Mouse (Mus musculus) liver, adult 2 months (tissue): ENCODE data around the gene Trim2. TPM values are rescaled to one million over a fixed set of nuclear protein-coding genes. Genes with fewer than 3 reads are reported as not detected.

Experiments used
- DNase-seq: peaks from one replicate; pipeline ENCODE4 v3.0.0-alpha.2; 2011; ENCODE audit warnings: low read depth, low spot score; ENCODE audit errors: extremely low read depth
- H3K27ac ChIP-seq: fragments of 200-500 bp; replicated peaks from 2 replicates; pipeline ENCODE4 v1.5.1; 2012; ENCODE audit warnings: low read depth, mild to moderate bottlenecking, control low read depth, inconsistent platforms, low read length; ENCODE audit not compliant: insufficient read depth
- H3K27me3 ChIP-seq: fragments of 200-500 bp; 2 replicates; pipeline ENCODE4 v1.6.1; 2012; ENCODE audit warnings: mild to moderate bottlenecking, moderate library complexity, low read length, inconsistent platforms; ENCODE audit not compliant: control insufficient read depth, insufficient read depth
- H3K36me3 ChIP-seq: fragments of 200-500 bp; 2 replicates; pipeline ENCODE4 v1.6.1; 2012; ENCODE audit warnings: low read length, inconsistent platforms; ENCODE audit not compliant: control insufficient read depth, insufficient read depth
- H3K4me1 ChIP-seq: fragments of 200-500 bp; 2 replicates; pipeline ENCODE4 v1.6.1; 2011; ENCODE audit warnings: low read length; ENCODE audit not compliant: control insufficient read depth, insufficient read depth
- H3K4me3 ChIP-seq: fragments of 200-500 bp; 2 replicates; pipeline ENCODE4 v1.5.1; 2011; ENCODE audit warnings: low read depth, mild to moderate bottlenecking, control low read depth, low read length, moderate library complexity; ENCODE audit not compliant: insufficient read depth
- H3K79me2 ChIP-seq: fragments of 200-500 bp; 2 replicates; pipeline ENCODE4 v1.6.1; 2012; ENCODE audit warnings: inconsistent platforms, mild to moderate bottlenecking, low read length, moderate library complexity; ENCODE audit not compliant: control insufficient read depth, insufficient read depth
- H3K9ac ChIP-seq: fragments of 200-500 bp; 2 replicates; pipeline ENCODE4 v1.6.1; 2012; ENCODE audit warnings: low read depth, mild to moderate bottlenecking, control low read depth, inconsistent platforms, low read length
- CTCF ChIP-seq: fragments of 200-500 bp; IDR thresholded peaks from 2 replicates; pipeline ENCODE4 v1.5.1; 2011; ENCODE audit warnings: low read depth, low read length, control low read depth
- POLR2A ChIP-seq: fragments of 200-500 bp; IDR thresholded peaks from 2 replicates; pipeline ENCODE4 v1.6.1; 2011; ENCODE audit warnings: low read length, control low read depth; ENCODE audit not compliant: insufficient read depth; ENCODE audit errors: extremely low read depth
- WGBS: fragments of 180-500 bp; shearing (Covaris S2); methylation state at CpG from one replicate; pipeline ENCODE4 v1.1.7; 2018; 5-methylcytosine and 5-hydroxymethylcytosine counted together
- polyA plus RNA-seq: library from polyadenylated mRNA; depleted of rRNA; stranded (reverse); fragments of >200 nt; gene quantifications from 2 replicates; pipeline ENCODE4 v1.2.3, GENCODE M21; 2012
- total RNA-seq: library from RNA; depleted of rRNA; stranded (reverse); fragments of >200 nt; gene quantifications from 2 replicates; pipeline ENCODE4 v1.2.3, GENCODE M21; 2014

Trim2 gene
- total and polyA plus RNA-seq, 2 experiments: 10.0 to 27.4 TPM

- no peak overlapping the region for H3K27ac ChIP-seq
- H3K4me1 ChIP-seq: peaks cover 1% of the 10 kb centered on the region; the same call in 1 of the 2 replicates
- WGBS: 75% methylated on average over 5 of the region's 5 CpGs
- H3K9ac ChIP-seq: no peak overlapping the region
- H3K36me3 ChIP-seq: no peaks in the 10 kb centered on the region
- TF ChIP-seq CTCF (no peak), POLR2A (no peak)
- H3K79me2 ChIP-seq: no peaks in the 10 kb centered on the region
- no peak for DNase-seq
- no peaks in the 10 kb centered on the region for H3K27me3 ChIP-seq
- no peak overlapping the region for H3K4me3 ChIP-seq
Measured at GRCm38 (mm10) chr3:84312326-84312725, 5.6 kb upstream of the Trim2 start.

DNA sequence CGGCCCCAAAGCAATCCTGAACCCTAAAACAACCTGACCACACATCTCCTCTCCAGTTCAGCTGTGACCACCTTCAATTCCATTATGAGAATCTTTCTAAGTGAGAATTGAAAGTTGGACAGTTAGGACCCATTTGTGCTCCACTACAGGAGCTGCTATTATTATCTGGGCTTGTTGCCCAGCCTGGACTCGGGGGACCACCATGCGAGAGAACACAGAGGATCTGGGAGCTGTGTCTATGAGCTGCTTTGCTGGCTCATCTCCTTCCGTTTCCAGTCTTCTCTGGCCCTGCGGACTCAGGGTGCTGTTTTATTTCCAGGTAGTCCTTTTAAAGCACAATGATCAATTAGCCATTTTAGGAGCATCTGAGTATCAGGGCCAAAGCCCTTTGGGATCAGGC lies 839 bp upstream of the Trim2 start:
- Histone ChIP-seq H3K9ac (no peak overlapping the region), H3K4me3 (no peak overlapping the region), H3K79me2 (no peaks in the 10 kb centered on the region), H3K36me3 (no peaks in the 10 kb centered on the region), H3K27ac (no peak overlapping the region), H3K27me3 (no peaks in the 10 kb centered on the region), H3K4me1 (peaks cover 4% of the 10 kb centered on the region)
- TF ChIP-seq POLR2A (no peak), CTCF (no peak)
- DNase-seq: no peak
- WGBS: 80% methylated on average over 5 of the region's 5 CpGs

DNA sequence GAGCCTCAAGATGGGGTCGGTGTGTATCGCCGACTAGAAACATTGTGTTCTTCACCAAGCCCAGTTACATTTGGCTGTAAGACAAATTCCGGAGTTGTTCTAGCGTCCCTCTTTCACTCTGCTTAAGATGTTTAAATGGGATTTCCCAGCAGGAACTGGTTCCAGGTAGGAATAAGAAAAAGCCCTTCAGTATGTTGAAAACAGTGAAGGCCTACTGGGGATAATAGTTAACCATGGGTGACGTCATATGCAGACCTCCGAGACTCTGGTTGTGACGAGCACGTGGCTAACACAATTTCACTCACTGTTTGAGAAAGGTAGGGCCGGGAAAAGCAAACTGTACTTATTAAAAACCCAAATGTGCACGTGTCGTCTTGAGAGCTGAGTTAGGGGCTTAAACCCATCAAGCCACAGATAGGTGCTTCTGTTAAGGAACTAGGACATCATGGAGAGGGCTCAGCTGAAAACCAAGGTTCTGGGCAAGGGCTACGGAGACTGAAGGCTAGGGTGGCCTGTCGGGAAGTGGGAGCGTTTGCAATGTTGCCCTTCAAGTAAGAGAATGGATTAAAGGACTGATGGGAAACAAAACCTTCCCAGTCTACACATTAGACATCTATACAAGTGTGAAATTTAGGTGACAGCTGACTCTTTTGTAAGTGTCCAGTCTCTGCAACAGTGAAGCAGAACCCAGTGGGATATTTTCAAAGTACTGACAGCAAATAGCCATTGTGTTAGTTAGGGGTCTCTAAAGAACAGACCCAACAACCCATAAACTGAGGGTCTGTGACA lies 761 bp downstream of the Trim2 start:
- Histone ChIP-seq H3K36me3 (no peaks in the 10 kb centered on the region), H3K79me2 (no peaks in the 10 kb centered on the region), H3K27ac (no peak overlapping the region), H3K4me1 (peaks cover 4% of the 10 kb centered on the region), H3K27me3 (no peaks in the 10 kb centered on the region), H3K4me3 (no peak overlapping the region), H3K9ac (no peak overlapping the region)
- TF ChIP-seq CTCF: no peak
- TF ChIP-seq POLR2A: no peak
- no peak for DNase-seq
- 56% methylated on average over 15 of the region's 15 CpGs for WGBS

- H3K4me3 ChIP-seq: peak overlapping the region; percentile 4; the same call in 1 of the 2 replicates
- no peak overlapping the region for H3K27ac ChIP-seq
- H3K27me3 ChIP-seq: no peaks in the 10 kb centered on the region
- no peak overlapping the region for H3K9ac ChIP-seq
- no peaks in the 10 kb centered on the region for H3K79me2 ChIP-seq
- peaks cover 4% of the 10 kb centered on the region for H3K4me1 ChIP-seq
- TF ChIP-seq POLR2A (no peak), CTCF (no peak)
- DNase-seq: peak; percentile 32
- WGBS: 10% methylated on average over 28 of the region's 28 CpGs
- no peaks in the 10 kb centered on the region for H3K36me3 ChIP-seq
Measured at GRCm38 (mm10) chr3:84305010-84305692, 1.5 kb downstream of the Trim2 start.

DNA sequence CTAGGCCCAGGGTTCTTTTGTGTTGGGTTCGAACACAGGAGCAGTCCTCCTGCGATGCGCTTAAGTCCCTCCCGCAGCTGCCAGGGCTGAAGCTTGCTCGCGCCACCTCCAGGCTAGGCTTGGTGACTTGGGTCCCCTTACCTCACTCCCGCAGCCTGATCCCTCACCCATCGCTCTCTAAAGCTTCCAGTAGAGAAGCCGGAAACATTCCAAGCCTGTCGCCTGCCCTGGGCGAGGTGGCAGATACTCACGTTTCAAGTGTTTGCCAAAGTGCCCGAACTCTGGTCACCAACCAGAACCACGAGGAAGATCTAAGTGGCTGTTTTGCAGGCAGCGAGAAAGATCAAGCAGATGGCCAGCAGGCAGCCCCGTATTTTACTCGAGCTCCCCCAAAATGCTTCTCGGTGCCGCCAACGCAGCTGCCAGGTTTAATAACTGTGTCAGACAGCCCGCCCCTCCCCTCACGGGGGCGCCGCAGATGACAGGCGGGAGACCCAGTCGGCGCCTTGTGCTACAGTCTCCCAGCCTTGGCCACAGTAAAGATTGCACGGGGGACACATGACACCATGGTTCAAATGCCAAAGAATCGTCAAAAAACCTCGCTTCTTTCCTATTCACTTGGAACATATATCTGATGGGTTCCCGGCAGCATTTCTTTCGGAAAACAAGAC lies 2.2 kb downstream of the Trim2 start:
- peaks cover 4% of the 10 kb centered on the region for H3K4me1 ChIP-seq
- no peaks in the 10 kb centered on the region for H3K79me2 ChIP-seq
- no peaks in the 10 kb centered on the region for H3K27me3 ChIP-seq
- DNase-seq: peak; percentile 41
- H3K4me3 ChIP-seq: peak overlapping the region; percentile 14; the same call in 1 of the 2 replicates
- TF ChIP-seq POLR2A (no peak), CTCF (peak; percentile 71)
- no peak overlapping the region for H3K27ac ChIP-seq
- no peak overlapping the region for H3K9ac ChIP-seq
- H3K36me3 ChIP-seq: no peaks in the 10 kb centered on the region
- WGBS: 6% methylated on average over 32 of the region's 32 CpGs
